Mouse (Mus musculus) layer of hippocampus, postnatal 25 days (tissue): ENCODE data around the gene Sidt1. TPM values are rescaled to one million over a fixed set of nuclear protein-coding genes. Genes with fewer than 3 reads are reported as not detected.

Experiments used
- DNase-seq, 2 experiments: peaks; one replicate each; pipeline ENCODE4 v3.0.0; 2022; ENCODE audit warnings: mixed read lengths in 2 of 2, low spot score in 1 of 2; ENCODE audit errors: extremely low spot score in 1 of 2
- total RNA-seq, 2 experiments: library from RNA; stranded (reverse); gene quantifications; 2 replicates each; pipeline ENCODE4 v1.2.3; 2021

The Sidt1 gene
- total RNA-seq, 2 experiments from 2014 or later = 39.6 to 49.7 TPM

DNA sequence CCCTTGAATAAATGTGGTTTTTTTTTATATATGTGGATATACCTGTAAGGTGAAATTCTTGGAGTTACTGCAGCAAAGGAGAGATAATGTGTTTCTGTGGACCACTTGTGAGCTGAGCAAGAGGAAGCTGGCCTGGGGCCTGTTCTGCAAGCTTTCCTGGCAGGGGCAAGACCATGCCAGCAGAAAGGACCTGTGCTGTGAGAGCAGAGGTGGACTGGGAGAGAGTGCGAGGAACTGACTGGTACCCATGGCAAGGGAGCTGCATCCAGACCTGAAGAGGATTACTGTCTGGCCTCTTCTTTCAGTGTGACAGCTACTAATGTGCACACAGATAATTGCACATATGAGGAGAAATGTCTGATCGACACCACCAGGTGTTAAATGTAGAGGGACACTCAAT is 142.0 kb downstream of the Sidt1 start:
- no peak for DNase-seq

Other genes with a start within 250 kb of the Sidt1 start
- gene Atp6v1a, start 193.5 kb downstream of the Sidt1 start, total RNA-seq = 100 to 1,000 TPM; 546 to 614 TPM
- gene Naa50, start 193.4 kb downstream of the Sidt1 start, total RNA-seq = 10 to 100 TPM; 55.9 to 56.1 TPM
- gene Usf3, start 159.9 kb downstream of the Sidt1 start, total RNA-seq = 10 to 100 TPM; 34.2 to 44.2 TPM
- 10 to 100 TPM; 15.7 to 19.1 TPM for gene Spice1, start 13.9 kb upstream of the Sidt1 start, total RNA-seq
- 1 to 10 TPM; 5.7 to 9.8 TPM for gene Cfap44, start 61.6 kb upstream of the Sidt1 start, total RNA-seq
- 10 to 100 TPM in 1 of 2 experiments, 1 to 10 TPM in 1; 9.9 to 10.3 TPM for gene Boc, start 225.7 kb upstream of the Sidt1 start, total RNA-seq